Mouse (Mus musculus) intestine, embryonic 16.5 days (tissue): ENCODE measurements around the gene Cyb5r4. TPM values are rescaled to one million over a fixed set of nuclear protein-coding genes. Genes with fewer than 3 reads are reported as not detected.
A peak's percentile ranks its signal among the peaks of the same experiment; 100 is the strongest.

Experiments
- ATAC-seq: fragments of 200-750 bp; cut with Nextera tagmentation; 2 replicates; pipeline ENCODE4 v1.8.0; 2017; ENCODE audit warnings: moderate TSS enrichment, moderate library complexity
- H3K27ac ChIP-seq: fragments of 300-500 bp; sonication (generic); 2 replicates; pipeline ENCODE4 v1.5.1; 2014; ENCODE audit warnings: mild to moderate bottlenecking, low read length
- H3K27me3 ChIP-seq: fragments of 300-500 bp; sonication (generic); replicated peaks from 2 replicates; pipeline ENCODE4 v1.6.1; 2014; ENCODE audit warnings: low read length, control low read depth, mixed read lengths; ENCODE audit not compliant: control insufficient read depth, insufficient read depth
- H3K36me3 ChIP-seq: fragments of 300-500 bp; sonication (generic); 2 replicates; pipeline ENCODE4 v1.6.1; 2014; ENCODE audit warnings: low read length, control low read depth; ENCODE audit not compliant: control insufficient read depth, insufficient read depth
- H3K4me1 ChIP-seq: fragments of 300-500 bp; sonication (generic); 2 replicates; pipeline ENCODE4 v1.6.1; 2014; ENCODE audit warnings: low read length, control low read depth, mixed read lengths; ENCODE audit not compliant: control insufficient read depth, insufficient read depth
- H3K4me2 ChIP-seq: fragments of 300-500 bp; sonication (generic); 2 replicates; pipeline ENCODE4 v1.6.1; 2014; ENCODE audit warnings: low read depth, low read length, control low read depth
- H3K4me3 ChIP-seq: fragments of 300-500 bp; sonication (generic); 2 replicates; pipeline ENCODE4 v1.5.1; 2014; ENCODE audit warnings: mild to moderate bottlenecking, low read length
- H3K9ac ChIP-seq: fragments of 300-500 bp; sonication (generic); 2 replicates; pipeline ENCODE4 v1.6.1; 2014; ENCODE audit warnings: low read depth, low read length
- H3K9me3 ChIP-seq: fragments of 300-500 bp; sonication (generic); 2 replicates; pipeline ENCODE4 v1.6.1; 2016; ENCODE audit warnings: low read length, control low read depth; ENCODE audit not compliant: control insufficient read depth
- WGBS: fragments of 180-500 bp; shearing (Covaris S2); extraction: QIAGEN DNeasy Blood & Tissue Kit; methylation state at CpG from one replicate; pipeline ENCODE4 v1.1.7; 2014; 5-methylcytosine and 5-hydroxymethylcytosine counted together
- polyA plus RNA-seq: library from polyadenylated mRNA; unstranded; fragments of >200 nt; fragmentation: Nextera tagmentation; extraction: Ambion mirVana; gene quantifications from 2 replicates; pipeline ENCODE4 v1.2.1, GENCODE M21; 2015

The Cyb5r4 gene
- polyA plus RNA-seq, 1 experiment from 2014 or later, result 56.4 TPM

DNA sequence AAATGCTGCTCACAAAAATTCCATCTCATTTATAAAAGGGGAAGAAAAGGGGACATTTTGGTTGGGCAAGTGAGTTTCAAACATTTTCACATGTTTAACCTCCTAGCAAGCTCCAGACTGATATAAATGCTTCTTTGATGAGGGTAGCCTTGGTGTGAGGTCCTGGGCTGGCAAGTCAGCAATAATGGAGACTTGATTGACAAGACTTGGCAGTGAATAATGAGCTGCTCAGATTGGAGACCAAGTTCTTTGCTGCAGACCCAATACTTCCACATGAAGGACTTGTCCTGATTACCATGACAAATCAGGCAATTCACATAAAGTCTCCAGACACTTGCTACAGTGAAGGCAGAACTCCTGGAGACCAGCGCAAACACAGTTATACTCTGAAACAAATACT, 12.9 kb upstream of the Cyb5r4 start:
- 91% methylated on average over 1 of the region's 1 CpGs for WGBS
- H3K36me3 ChIP-seq, result no peaks in the 10 kb centered on the region
- H3K4me2 ChIP-seq, result no peak overlapping the region
- no peaks in the 10 kb centered on the region for H3K4me1 ChIP-seq
- ATAC-seq, result no peak
- no peaks in the 10 kb centered on the region for H3K9me3 ChIP-seq
- H3K27ac ChIP-seq, result no peak overlapping the region
- no peak overlapping the region for H3K4me3 ChIP-seq
- peaks cover 5% of the 10 kb centered on the region; the same call in 1 of the 2 replicates for H3K27me3 ChIP-seq
- H3K9ac ChIP-seq, result no peak overlapping the region

- ATAC-seq, result 0 out of 2 replicates have a peak, but pooled peaks have one; percentile 23
- Histone ChIP-seq H3K4me2 (peak within 1 kb of the TSS; percentile 75), H3K4me1 (peaks cover 4% of the 10 kb centered on the region; the same call in 1 of the 2 replicates), H3K9ac (peak within 1 kb of the TSS; percentile 46; the same call in 1 of the 2 replicates), H3K4me3 (peak within 1 kb of the TSS; percentile 45), H3K36me3 (no peaks in the 10 kb centered on the region), H3K27ac (no peak within 1 kb of the TSS), H3K27me3 (peaks cover 31% of the 10 kb centered on the region), H3K9me3 (no peaks in the 10 kb centered on the region)
- under 1% methylated on average over 71 of the region's 71 CpGs for WGBS
Measured at GRCm38 (mm10) chr9:87015288-87015937, 6.4 kb upstream of the Cyb5r4 start, which contains the start of gene Ripply2. Gene Ripply2 (plus strand): TSS chr9:87015537.

- Histone ChIP-seq H3K27ac (no peak overlapping the region), H3K36me3 (no peaks in the 10 kb centered on the region), H3K4me1 (peaks cover 4% of the 10 kb centered on the region; the same call in 1 of the 2 replicates), H3K27me3 (peaks cover 31% of the 10 kb centered on the region), H3K4me2 (peak overlapping the region; percentile 75), H3K4me3 (peak overlapping the region; percentile 45), H3K9me3 (no peaks in the 10 kb centered on the region), H3K9ac (no peak overlapping the region)
- no peak for ATAC-seq
- 5% methylated on average over 10 of the region's 10 CpGs for WGBS
Measured at GRCm38 (mm10) chr9:87015938-87016294, 5.9 kb upstream of the Cyb5r4 start.

- Histone ChIP-seq H3K27ac (no peak overlapping the region), H3K4me2 (no peak overlapping the region), H3K9ac (no peak overlapping the region), H3K4me1 (peaks cover 6% of the 10 kb centered on the region), H3K4me3 (no peak overlapping the region), H3K27me3 (no peaks in the 10 kb centered on the region), H3K9me3 (no peaks in the 10 kb centered on the region), H3K36me3 (no peaks in the 10 kb centered on the region)
- ATAC-seq, result no peak
- WGBS, result 79% methylated on average over 6 of the region's 6 CpGs
Measured at GRCm38 (mm10) chr9:87025764-87026163, 4.0 kb downstream of the Cyb5r4 start.

DNA sequence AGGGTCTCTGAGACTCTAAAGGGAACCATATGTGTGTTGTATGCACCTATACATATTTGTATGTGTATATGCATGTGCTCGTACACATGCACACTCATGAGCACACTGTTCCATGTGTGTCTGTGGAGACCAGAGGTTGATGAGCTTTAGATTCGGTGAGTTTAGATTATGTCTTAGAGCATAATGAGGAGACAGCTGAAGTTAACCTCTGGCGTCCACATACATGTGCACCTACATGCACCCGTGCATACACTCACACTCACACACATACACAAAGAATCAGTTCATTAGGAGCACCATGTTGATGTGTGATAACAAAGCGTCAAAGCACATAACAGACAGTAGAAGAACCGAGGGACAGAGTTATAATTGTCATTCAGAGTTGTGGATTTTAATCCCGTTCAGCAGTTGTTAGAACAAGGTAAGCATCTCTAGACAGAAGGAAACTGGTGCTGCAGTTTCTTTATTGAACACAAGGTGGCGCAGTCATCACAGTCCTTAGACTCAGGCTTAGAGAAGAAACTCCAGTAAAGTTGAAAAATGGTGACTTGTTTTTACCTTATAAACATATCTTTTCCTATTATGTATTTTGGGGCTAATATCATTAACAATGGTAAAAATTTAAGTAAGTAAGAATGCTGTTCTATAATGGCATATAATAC, 5.7 kb downstream of the Cyb5r4 start:
- WGBS, result 42% methylated on average over 8 of the region's 8 CpGs

GRCm38 (mm10) chr9:87032196-87032595, 10.4 kb downstream of the Cyb5r4 start:
- H3K36me3 ChIP-seq, result no peaks in the 10 kb centered on the region
- no peak overlapping the region for H3K4me2 ChIP-seq
- no peak for ATAC-seq
- no peak overlapping the region for H3K4me3 ChIP-seq
- no peaks in the 10 kb centered on the region for H3K4me1 ChIP-seq
- 82% methylated on average over 4 of the region's 4 CpGs for WGBS
- H3K9me3 ChIP-seq, result no peaks in the 10 kb centered on the region
- no peak overlapping the region for H3K9ac ChIP-seq
- no peaks in the 10 kb centered on the region for H3K27me3 ChIP-seq
- no peak overlapping the region for H3K27ac ChIP-seq

More for the DNA sequence above, 5.7 kb downstream of the Cyb5r4 start:
- no peak overlapping the region for H3K27ac ChIP-seq
- no peaks in the 10 kb centered on the region for H3K36me3 ChIP-seq
- H3K4me3 ChIP-seq, result no peak overlapping the region
- H3K27me3 ChIP-seq, result no peaks in the 10 kb centered on the region
- no peak overlapping the region for H3K9ac ChIP-seq
- no peaks in the 10 kb centered on the region for H3K9me3 ChIP-seq
- peaks cover 3% of the 10 kb centered on the region; the same call in 1 of the 2 replicates for H3K4me1 ChIP-seq
- H3K4me2 ChIP-seq, result no peak overlapping the region
- peak; percentile 53; the same call in 1 of the 2 replicates for ATAC-seq

- Histone ChIP-seq H3K4me1 (no peaks in the 10 kb centered on the region), H3K27ac (no peak overlapping the region), H3K4me3 (no peak overlapping the region), H3K36me3 (no peaks in the 10 kb centered on the region), H3K27me3 (no peaks in the 10 kb centered on the region), H3K4me2 (no peak overlapping the region), H3K9ac (no peak overlapping the region), H3K9me3 (no peaks in the 10 kb centered on the region)
- 57% methylated on average over 2 of the region's 2 CpGs for WGBS
- ATAC-seq, result no peak
Measured at GRCm38 (mm10) chr9:87034831-87035580, 13.2 kb downstream of the Cyb5r4 start.

DNA sequence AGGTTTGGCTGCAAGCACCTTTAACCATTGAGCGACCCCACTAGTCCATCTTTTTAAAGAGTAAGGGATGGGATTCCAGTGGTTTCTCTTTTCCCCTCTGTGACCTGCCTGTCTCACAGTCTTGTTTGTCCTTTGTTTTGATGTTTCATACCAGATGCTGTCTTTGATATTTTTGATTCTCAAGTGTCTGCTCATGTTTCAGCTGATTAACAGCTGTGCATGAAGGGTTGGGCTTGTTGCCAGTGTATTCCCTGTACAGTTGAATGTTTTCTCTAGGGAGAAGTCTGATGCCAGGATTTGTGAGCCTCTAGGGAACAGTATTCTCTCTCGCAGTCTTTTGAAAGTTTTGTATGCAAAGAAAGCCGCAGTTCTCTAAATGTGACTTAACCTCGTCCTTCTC, 27.6 kb downstream of the Cyb5r4 start:
- H3K4me2 ChIP-seq, result no peak overlapping the region
- H3K9ac ChIP-seq, result no peak overlapping the region
- no peak overlapping the region for H3K4me3 ChIP-seq
- no peak overlapping the region for H3K27ac ChIP-seq
- H3K36me3 ChIP-seq, result no peaks in the 10 kb centered on the region
- ATAC-seq, result no peak
- no peaks in the 10 kb centered on the region for H3K4me1 ChIP-seq
- no peaks in the 10 kb centered on the region for H3K27me3 ChIP-seq
- WGBS, result 73% methylated on average over 4 of the region's 4 CpGs
- no peaks in the 10 kb centered on the region for H3K9me3 ChIP-seq

GRCm38 (mm10) chr9:87055547-87056235, 33.9 kb downstream of the Cyb5r4 start:
- H3K4me1 ChIP-seq, result no peaks in the 10 kb centered on the region
- H3K9me3 ChIP-seq, result no peaks in the 10 kb centered on the region
- 93% methylated on average over 11 of the region's 11 CpGs for WGBS
- H3K27me3 ChIP-seq, result no peaks in the 10 kb centered on the region
- H3K36me3 ChIP-seq, result 0 out of 2 replicates have a peak, but pooled peaks cover 3% of the 10 kb centered on the region
- no peak for ATAC-seq
- H3K4me2 ChIP-seq, result no peak overlapping the region
- H3K27ac ChIP-seq, result no peak overlapping the region
- H3K4me3 ChIP-seq, result no peak overlapping the region
- no peak overlapping the region for H3K9ac ChIP-seq
